Mouse (Mus musculus) hindbrain, postnatal 0 days (tissue): ENCODE measurements around the gene Ppp1r1b. TPM values are rescaled to one million over a fixed set of nuclear protein-coding genes. Genes with fewer than 3 reads are reported as not detected.
A peak's percentile ranks its signal among the peaks of the same experiment; 100 is the strongest.

ENCODE experiments used
- ATAC-seq: fragments of 200-750 bp; cut with Nextera tagmentation; 2 replicates; pipeline ENCODE4 v1.8.0; 2017; ENCODE audit warnings: mild to moderate bottlenecking, moderate TSS enrichment, moderate library complexity
- DNase-seq: peaks from one replicate; pipeline ENCODE4 v3.0.0-alpha.2; 2015; ENCODE audit warnings: low spot score
- H3K27ac ChIP-seq: fragments of 300-500 bp; sonication (generic); 2 replicates; pipeline ENCODE4 v1.5.1; 2014; ENCODE audit warnings: mild to moderate bottlenecking
- H3K27me3 ChIP-seq: fragments of 300-500 bp; sonication (generic); 2 replicates; pipeline ENCODE4 v1.6.1; 2014; ENCODE audit warnings: low read length, mixed read lengths; ENCODE audit not compliant: insufficient read depth
- H3K36me3 ChIP-seq: fragments of 300-500 bp; sonication (generic); 2 replicates; pipeline ENCODE4 v1.6.1; 2014; ENCODE audit warnings: low read length, mixed read lengths; ENCODE audit not compliant: insufficient read depth
- H3K4me1 ChIP-seq: fragments of 300-500 bp; sonication (generic); 2 replicates; pipeline ENCODE4 v1.6.1; 2014; ENCODE audit warnings: antibody characterized with exemption, low read length, mixed read lengths; ENCODE audit not compliant: insufficient read depth
- H3K4me2 ChIP-seq: fragments of 300-500 bp; sonication (generic); 2 replicates; pipeline ENCODE4 v1.6.1; 2014; ENCODE audit warnings: low read depth, mild to moderate bottlenecking, low read length, moderate library complexity, mixed read lengths
- H3K4me3 ChIP-seq: fragments of 300-500 bp; sonication (generic); 2 replicates; pipeline ENCODE4 v1.5.1; 2014; ENCODE audit warnings: low read length
- H3K9ac ChIP-seq: fragments of 300-500 bp; sonication (generic); replicated peaks from 2 replicates; pipeline ENCODE4 v1.6.1; 2014; ENCODE audit warnings: mild to moderate bottlenecking, low read length, moderate library complexity, mixed read lengths
- H3K9me3 ChIP-seq: fragments of 300-500 bp; sonication (generic); 2 replicates; pipeline ENCODE4 v1.6.1; 2016; ENCODE audit warnings: low read length, mixed read lengths
- CTCF ChIP-seq: IDR thresholded peaks from 2 replicates; pipeline ENCODE4 v1.5.1; 2016; ENCODE audit warnings: antibody characterized with exemption, control low read depth, low read depth
- WGBS: fragments of 180-500 bp; shearing (Covaris S2); extraction: QIAGEN DNeasy Blood & Tissue Kit; methylation state at CpG from one replicate; pipeline ENCODE4 v1.1.7; 2014; 5-methylcytosine and 5-hydroxymethylcytosine counted together
- polyA plus RNA-seq: library from polyadenylated mRNA; unstranded; fragments of >200 nt; fragmentation: Nextera tagmentation; extraction: Ambion mirVana; gene quantifications from 2 replicates; pipeline ENCODE4 v1.2.1, GENCODE M21; 2015
- total RNA-seq: library from RNA; depleted of rRNA; stranded (reverse); fragments of >200 nt; gene quantifications from 2 replicates; pipeline ENCODE4 v1.2.3, GENCODE M21; 2014

Ppp1r1b gene
- total and polyA plus RNA-seq, 2 experiments from 2014 or later: 3.5 to 18.0 TPM

DNA sequence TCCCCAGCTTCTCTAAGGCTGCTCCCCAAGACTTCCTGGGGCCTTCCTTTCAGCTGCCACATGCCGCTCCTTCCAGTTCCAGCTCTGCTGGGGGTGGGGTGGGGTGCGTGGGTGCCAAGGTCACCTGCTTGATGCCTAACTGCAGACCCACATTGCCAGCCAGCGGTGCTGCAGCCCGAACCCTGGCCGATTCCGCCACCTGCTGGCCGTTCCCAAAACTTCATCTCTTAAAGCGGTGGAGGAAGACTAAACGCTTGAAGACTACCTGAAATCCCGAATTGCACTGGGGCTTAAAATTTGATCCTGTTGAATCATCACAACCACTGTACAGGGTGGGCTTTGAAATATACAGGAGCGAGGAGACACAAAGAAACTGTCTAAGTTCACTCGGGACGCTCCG is 3.0 kb upstream of the Ppp1r1b start:
- Histone ChIP-seq H3K4me2 (peak overlapping the region; percentile 51), H3K27me3 (peaks cover 20% of the 10 kb centered on the region)

GRCm38 (mm10) chr11:98346168-98346567 is 2.0 kb upstream of the Ppp1r1b start:
- Histone ChIP-seq H3K9ac (no peak overlapping the region), H3K4me2 (no peak overlapping the region), H3K27me3 (peaks cover 24% of the 10 kb centered on the region), H3K36me3 (no peaks in the 10 kb centered on the region), H3K4me3 (no peak overlapping the region), H3K27ac (no peak overlapping the region), H3K4me1 (peaks cover 15% of the 10 kb centered on the region; the same call in 1 of the 2 replicates), H3K9me3 (no peaks in the 10 kb centered on the region)
- ATAC-seq (no peak), DNase-seq (no peak)
- WGBS: 8% methylated on average over 9 of the region's 9 CpGs
- TF ChIP-seq CTCF: no peak

More for the DNA sequence above, 3.0 kb upstream of the Ppp1r1b start:
- Histone ChIP-seq H3K36me3 (no peaks in the 10 kb centered on the region), H3K4me3 (peak overlapping the region; percentile 21), H3K27ac (no peak overlapping the region), H3K9me3 (no peaks in the 10 kb centered on the region), H3K4me1 (peaks cover 15% of the 10 kb centered on the region; the same call in 1 of the 2 replicates), H3K9ac (no peak overlapping the region)
- 1% methylated on average over 14 of the region's 14 CpGs for WGBS
- DNase-seq (peak; percentile 84), ATAC-seq (no peak)
- TF ChIP-seq CTCF: peak; percentile 88

GRCm38 (mm10) chr11:98347385-98348082 is 670 bp upstream of the Ppp1r1b start:
- H3K36me3 ChIP-seq: no peaks in the 10 kb centered on the region
- H3K27ac ChIP-seq: no peak overlapping the region
- H3K4me2 ChIP-seq: peak overlapping the region; percentile 94
- TF ChIP-seq CTCF: no peak
- H3K4me3 ChIP-seq: peak overlapping the region; percentile 53
- no peak overlapping the region for H3K9ac ChIP-seq
- DNase-seq (no peak), ATAC-seq (peak; percentile 48; the same call in 1 of the 2 replicates)
- peaks cover 10% of the 10 kb centered on the region; the same call in 1 of the 2 replicates for H3K4me1 ChIP-seq
- WGBS: 3% methylated on average over 10 of the region's 12 CpGs
- H3K9me3 ChIP-seq: no peaks in the 10 kb centered on the region
- H3K27me3 ChIP-seq: peaks cover 25% of the 10 kb centered on the region

- no peak overlapping the region for H3K9ac ChIP-seq
- no peaks in the 10 kb centered on the region for H3K9me3 ChIP-seq
- peaks cover 10% of the 10 kb centered on the region; the same call in 1 of the 2 replicates for H3K4me1 ChIP-seq
- 8% methylated on average over 9 of the region's 9 CpGs for WGBS
- H3K4me3 ChIP-seq: peak overlapping the region; percentile 53
- H3K27me3 ChIP-seq: peaks cover 30% of the 10 kb centered on the region
- no peak for TF ChIP-seq CTCF
- H3K4me2 ChIP-seq: peak overlapping the region; percentile 94
- no peak overlapping the region for H3K27ac ChIP-seq
- no peak for DNase-seq
- no peaks in the 10 kb centered on the region for H3K36me3 ChIP-seq
- ATAC-seq: no peak
These were observed 1.1 kb downstream of the Ppp1r1b start for GRCm38 (mm10) chr11:98349308-98349707.

GRCm38 (mm10) chr11:98352272-98352990 is 4.2 kb downstream of the Ppp1r1b start:
- DNase-seq (no peak), ATAC-seq (no peak)
- no peaks in the 10 kb centered on the region for H3K9me3 ChIP-seq
- no peak overlapping the region for H3K9ac ChIP-seq
- no peaks in the 10 kb centered on the region for H3K36me3 ChIP-seq
- H3K4me1 ChIP-seq: peaks cover 8% of the 10 kb centered on the region; the same call in 1 of the 2 replicates
- WGBS: 78% methylated on average over 18 of the region's 18 CpGs
- TF ChIP-seq CTCF: no peak
- no peak overlapping the region for H3K27ac ChIP-seq
- no peak overlapping the region for H3K4me3 ChIP-seq
- peaks cover 30% of the 10 kb centered on the region for H3K27me3 ChIP-seq
- H3K4me2 ChIP-seq: no peak overlapping the region

- no peaks in the 10 kb centered on the region for H3K4me1 ChIP-seq
- H3K36me3 ChIP-seq: no peaks in the 10 kb centered on the region
- no peaks in the 10 kb centered on the region for H3K9me3 ChIP-seq
- no peak overlapping the region for H3K27ac ChIP-seq
- no peak overlapping the region for H3K4me3 ChIP-seq
- TF ChIP-seq CTCF: no peak
- DNase-seq (no peak), ATAC-seq (no peak)
- WGBS: 36% methylated on average over 8 of the region's 8 CpGs
- H3K9ac ChIP-seq: no peak overlapping the region
- H3K4me2 ChIP-seq: no peak overlapping the region
- H3K27me3 ChIP-seq: peaks cover 26% of the 10 kb centered on the region
These were observed 5.5 kb downstream of the Ppp1r1b start for GRCm38 (mm10) chr11:98353651-98354211.
